Mouse (Mus musculus) erythroblast, embryonic 14.5 days (primary cell): Measurements from ENCODE around the gene St14. TPM values are rescaled to one million over a fixed set of nuclear protein-coding genes. Genes with fewer than 3 reads are reported as not detected.

Experiments used
- H3K27me3 ChIP-seq: 2 replicates; pipeline ENCODE4 v1.6.1; 2012; ENCODE audit warnings: inconsistent platforms; ENCODE audit not compliant: control insufficient read depth
- H3K36me3 ChIP-seq: 2 replicates; pipeline ENCODE4 v1.6.1; 2012; ENCODE audit warnings: mild to moderate bottlenecking, inconsistent platforms; ENCODE audit not compliant: control insufficient read depth
- H3K4me1 ChIP-seq: 2 replicates; pipeline ENCODE4 v1.6.1; 2012; ENCODE audit warnings: inconsistent platforms; ENCODE audit not compliant: control insufficient read depth
- H3K4me3 ChIP-seq: replicated peaks from 2 replicates; pipeline ENCODE3; 2012; ENCODE audit warnings: moderate library complexity, mild to moderate bottlenecking, inconsistent platforms
- H3K9me3 ChIP-seq: 2 replicates; pipeline ENCODE4 v1.6.1; 2012; ENCODE audit warnings: low read length, inconsistent platforms, mixed read lengths; ENCODE audit not compliant: control insufficient read depth
- GATA1 ChIP-seq: IDR thresholded peaks from 2 replicates; pipeline ENCODE4 v1.6.1; 2012; ENCODE audit warnings: low read length, inconsistent platforms, mixed read lengths
- TAL1 ChIP-seq: IDR thresholded peaks from 3 replicates; pipeline ENCODE4 v1.6.1; 2012; ENCODE audit warnings: low read length, inconsistent platforms, mixed read lengths
- polyA plus RNA-seq: library from polyadenylated mRNA; stranded (reverse); fragments of >175 nt; gene quantifications from 2 replicates; pipeline ENCODE4 v1.2.3, GENCODE M21; 2012

Gene St14
- polyA plus RNA-seq, 1 experiment: 0.07 TPM

DNA sequence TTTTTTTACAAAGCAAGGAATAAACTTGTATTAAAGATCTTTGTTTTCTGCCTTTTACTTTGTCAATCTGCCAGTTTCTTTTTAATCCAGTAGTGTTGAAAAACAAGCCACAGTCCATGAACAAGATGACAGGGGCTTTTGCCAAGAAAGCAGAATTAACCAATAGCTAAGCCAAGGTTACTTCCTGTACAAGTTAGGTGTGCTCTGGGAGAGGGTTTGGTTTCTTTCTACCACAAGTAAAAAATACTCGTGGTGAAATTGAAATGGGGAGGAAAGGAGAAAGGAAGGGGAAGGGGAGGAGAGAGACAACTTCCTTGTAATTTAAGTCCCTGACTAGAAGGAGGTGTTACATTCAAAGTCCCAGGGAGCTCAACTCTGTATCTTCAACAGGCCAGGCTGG, 31.3 kb upstream of the St14 start:
- Histone ChIP-seq H3K36me3 (peaks cover 97% of the 10 kb centered on the region), H3K27me3 (no peaks in the 10 kb centered on the region), H3K4me1 (no peaks in the 10 kb centered on the region), H3K9me3 (no peaks in the 10 kb centered on the region), H3K4me3 (no peak overlapping the region)
- TF ChIP-seq GATA1 (no peak), TAL1 (no peak)

DNA sequence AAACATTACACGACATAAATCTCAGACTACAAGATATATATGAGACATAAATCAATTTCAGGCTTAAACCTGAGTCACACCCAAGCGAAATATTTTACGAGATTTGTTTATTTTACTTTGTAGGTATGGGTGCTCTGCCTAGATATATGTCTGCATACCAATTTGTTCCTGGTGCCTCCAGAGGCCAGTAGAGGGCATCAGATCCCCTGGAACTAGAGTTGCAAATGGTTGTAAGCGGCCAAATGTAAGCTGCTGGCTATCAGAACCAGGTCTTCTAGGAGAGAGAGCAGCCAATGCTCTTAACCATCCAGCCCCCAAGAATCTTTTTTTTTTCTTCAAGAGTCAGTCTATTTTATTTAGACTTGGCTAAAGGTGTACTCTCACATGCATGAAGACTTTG, 28.3 kb upstream of the St14 start:
- Histone ChIP-seq H3K4me1 (no peaks in the 10 kb centered on the region), H3K27me3 (no peaks in the 10 kb centered on the region), H3K9me3 (no peaks in the 10 kb centered on the region), H3K36me3 (peaks cover 98% of the 10 kb centered on the region), H3K4me3 (no peak overlapping the region)
- TF ChIP-seq GATA1: no peak
- no peak for TF ChIP-seq TAL1

DNA sequence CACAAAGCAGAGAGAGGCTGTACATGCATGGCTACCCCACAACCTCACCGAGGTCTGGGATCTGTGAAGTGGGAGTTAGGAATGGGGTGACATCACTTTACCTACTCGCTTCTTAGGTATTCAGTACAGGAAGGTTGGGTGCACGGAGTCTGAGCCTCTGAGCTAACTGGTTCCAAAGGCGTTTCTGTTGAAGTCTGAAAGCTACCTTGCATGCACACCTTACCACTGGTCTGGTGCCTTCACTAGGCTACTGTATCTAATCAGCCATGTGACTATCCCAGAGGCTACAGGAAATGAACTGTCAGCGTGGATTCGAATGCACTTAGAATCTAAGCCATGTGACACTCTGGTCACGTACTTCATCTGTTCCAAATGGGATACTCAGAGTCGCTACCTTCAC, 24.9 kb upstream of the St14 start:
- Histone ChIP-seq H3K27me3 (no peaks in the 10 kb centered on the region), H3K4me1 (no peaks in the 10 kb centered on the region), H3K36me3 (peaks cover 100% of the 10 kb centered on the region), H3K9me3 (no peaks in the 10 kb centered on the region), H3K4me3 (no peak overlapping the region)
- TF ChIP-seq GATA1: no peak
- no peak for TF ChIP-seq TAL1

DNA sequence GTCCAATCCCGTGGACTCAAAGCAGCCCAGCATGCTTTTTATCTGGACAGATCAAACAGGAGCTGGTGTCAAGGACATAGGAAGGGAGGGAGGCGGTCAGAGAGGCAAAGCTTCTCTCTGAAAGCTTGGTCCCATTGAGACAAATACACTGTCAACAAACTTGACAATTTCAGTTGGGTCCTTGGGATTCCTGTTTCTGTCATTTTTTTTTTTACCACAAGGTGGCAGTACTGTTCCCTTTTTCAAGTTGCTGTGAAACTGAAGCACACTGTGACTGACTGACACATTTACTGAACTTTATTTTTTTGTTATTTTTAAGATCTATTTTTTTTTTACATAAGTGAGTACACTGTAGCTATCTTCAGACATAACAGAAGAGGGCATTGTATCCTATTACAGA, 19.4 kb upstream of the St14 start:
- Histone ChIP-seq H3K9me3 (no peaks in the 10 kb centered on the region), H3K27me3 (no peaks in the 10 kb centered on the region), H3K4me3 (no peak overlapping the region), H3K36me3 (peaks cover 97% of the 10 kb centered on the region), H3K4me1 (no peaks in the 10 kb centered on the region)
- TF ChIP-seq GATA1 (no peak), TAL1 (no peak)

DNA sequence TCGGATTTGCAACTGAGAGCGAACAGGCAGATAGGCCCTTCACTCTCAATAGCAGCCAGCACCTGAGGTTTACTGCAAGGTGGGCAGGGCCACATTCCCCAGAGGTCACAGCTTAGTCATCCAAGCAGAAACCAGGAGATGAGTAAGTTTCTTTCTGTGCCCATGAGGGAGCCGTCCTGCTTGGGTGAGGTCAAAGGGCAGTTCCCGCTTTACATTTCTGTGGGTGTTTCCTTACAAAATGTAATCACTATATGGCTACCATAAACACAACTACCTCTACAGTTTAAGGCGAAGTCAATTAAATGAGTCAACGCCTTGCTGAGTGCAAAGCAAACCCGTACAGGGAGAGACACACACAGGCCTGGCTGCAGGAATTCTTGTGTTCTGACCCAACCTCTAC, 16.5 kb upstream of the St14 start:
- Histone ChIP-seq H3K9me3 (no peaks in the 10 kb centered on the region), H3K36me3 (peaks cover 76% of the 10 kb centered on the region), H3K27me3 (no peaks in the 10 kb centered on the region), H3K4me3 (no peak overlapping the region), H3K4me1 (no peaks in the 10 kb centered on the region)
- TF ChIP-seq GATA1 (no peak), TAL1 (no peak)

DNA sequence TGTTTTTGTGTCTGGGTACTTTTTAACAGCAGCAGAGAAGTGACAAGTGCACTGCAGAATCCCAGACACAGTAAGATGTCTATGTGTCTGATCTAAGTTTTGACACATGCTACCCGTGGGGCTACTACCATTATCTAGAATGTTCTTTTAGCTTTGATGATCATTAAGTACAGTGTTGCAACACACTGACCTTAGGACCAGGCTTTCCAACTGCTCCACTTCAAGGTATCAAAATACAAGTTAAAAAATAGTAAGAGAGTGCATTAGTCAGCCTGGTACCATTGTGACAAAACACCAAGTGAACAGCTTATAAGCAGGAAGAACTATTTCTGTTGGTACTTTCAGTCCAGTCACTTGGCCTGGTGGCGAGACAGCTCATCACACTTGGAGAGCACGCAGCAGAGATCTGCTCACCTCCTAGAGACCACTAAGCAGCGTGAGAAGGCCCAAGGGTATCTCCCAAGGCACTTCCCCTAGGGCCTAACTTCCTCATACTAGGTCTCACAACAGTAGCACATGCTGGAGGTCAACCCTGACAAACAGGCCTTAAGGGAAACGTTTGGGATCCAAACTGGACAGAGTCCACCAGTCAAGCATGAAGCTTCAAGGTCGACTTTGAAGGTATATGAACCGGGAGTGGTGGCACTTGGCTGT, 13.7 kb upstream of the St14 start:
- H3K27me3 ChIP-seq: no peaks in the 10 kb centered on the region
- H3K9me3 ChIP-seq: no peaks in the 10 kb centered on the region
- peaks cover 49% of the 10 kb centered on the region for H3K36me3 ChIP-seq
- H3K4me3 ChIP-seq: no peak overlapping the region
- TF ChIP-seq TAL1 (no peak), GATA1 (no peak)
- H3K4me1 ChIP-seq: no peaks in the 10 kb centered on the region

DNA sequence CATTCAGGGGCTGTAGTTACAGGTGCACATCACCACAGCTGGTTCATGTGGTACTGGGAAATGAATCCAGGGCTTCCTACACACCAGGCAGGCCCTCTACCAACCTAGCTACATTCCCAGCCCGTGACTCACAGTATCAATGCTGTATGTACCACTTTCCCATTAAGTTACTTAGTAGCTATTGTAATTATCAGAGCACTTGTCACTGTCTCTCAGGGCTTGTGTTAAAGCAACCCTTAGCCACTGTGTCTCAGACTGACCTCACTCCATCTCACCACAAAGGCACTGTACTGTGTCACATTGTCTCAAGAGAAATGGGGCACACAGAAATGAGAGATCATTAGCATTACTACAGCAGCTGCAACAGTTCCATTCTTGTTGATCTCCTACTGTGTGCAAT, 11.3 kb upstream of the St14 start:
- Histone ChIP-seq H3K36me3 (peaks cover 24% of the 10 kb centered on the region), H3K4me3 (no peak overlapping the region), H3K27me3 (no peaks in the 10 kb centered on the region), H3K4me1 (no peaks in the 10 kb centered on the region), H3K9me3 (no peaks in the 10 kb centered on the region)
- TF ChIP-seq GATA1 (no peak), TAL1 (no peak)

DNA sequence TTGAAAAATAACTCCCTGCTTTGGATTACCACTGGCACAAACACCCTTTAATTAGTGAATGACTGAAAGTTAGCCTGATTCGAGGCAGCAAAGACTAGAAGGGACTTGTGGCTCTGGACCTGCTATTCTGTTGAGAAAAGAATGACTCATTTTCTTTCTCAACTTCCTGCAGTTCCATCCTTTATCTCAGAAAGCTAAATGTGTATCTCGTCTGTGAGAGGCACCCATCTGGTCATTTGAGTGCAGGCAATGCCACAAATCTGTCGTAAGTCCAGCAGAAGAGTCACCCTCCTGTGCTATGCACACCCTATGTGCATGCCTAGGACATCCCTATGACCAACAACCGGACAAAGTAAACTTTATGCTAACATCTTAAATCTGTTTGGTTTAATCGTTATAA, 1.5 kb upstream of the St14 start:
- H3K4me3 ChIP-seq: no peak overlapping the region
- peaks cover 74% of the 10 kb centered on the region for H3K27me3 ChIP-seq
- H3K9me3 ChIP-seq: peaks cover 3% of the 10 kb centered on the region; the same call in 1 of the 2 replicates
- TF ChIP-seq GATA1 (no peak), TAL1 (no peak)
- no peaks in the 10 kb centered on the region; the same call in 1 of the 2 replicates for H3K4me1 ChIP-seq
- H3K36me3 ChIP-seq: no peaks in the 10 kb centered on the region

DNA sequence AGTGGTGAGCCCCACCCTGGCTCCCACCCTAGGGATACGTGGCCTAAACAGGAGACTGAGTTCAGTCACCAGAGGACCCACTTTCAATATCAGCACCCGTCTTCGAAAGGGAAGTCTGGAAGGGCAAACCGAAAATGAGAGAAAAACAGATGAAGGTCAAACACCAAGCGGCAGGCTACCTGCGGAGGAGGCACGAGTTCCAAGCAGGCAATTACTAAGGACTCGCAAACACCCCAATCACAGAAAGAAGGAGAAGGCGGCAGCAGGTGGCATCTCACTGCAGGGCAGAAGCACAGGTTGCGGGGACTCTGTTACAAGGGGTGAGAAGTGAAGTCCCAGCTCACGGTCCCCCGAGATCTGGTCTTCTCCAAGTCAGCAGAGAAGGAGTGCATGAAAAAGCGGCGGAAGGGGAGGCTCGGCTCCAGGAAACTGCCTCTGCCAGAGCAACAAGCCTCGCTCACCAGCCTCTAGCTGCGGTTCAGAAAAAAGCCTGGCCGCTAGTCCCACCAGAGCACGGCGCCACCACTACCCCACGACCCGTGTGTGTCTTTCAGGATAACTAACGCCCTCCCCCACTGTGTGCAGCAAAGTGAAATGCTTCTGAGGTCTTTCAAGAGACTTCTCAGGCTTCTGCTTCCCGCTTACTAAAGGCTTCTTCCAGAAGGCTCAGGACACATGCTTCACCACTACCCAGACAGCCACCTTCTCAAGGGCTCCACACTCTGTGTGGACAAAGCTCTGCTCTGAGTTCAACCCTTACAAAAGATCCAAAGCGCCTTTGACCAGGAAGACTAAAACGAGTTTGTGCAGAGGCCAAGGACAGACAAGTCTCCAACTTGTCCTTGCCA, 1.1 kb downstream of the St14 start:
- Histone ChIP-seq H3K4me1 (no peaks in the 10 kb centered on the region; the same call in 1 of the 2 replicates), H3K4me3 (no peak overlapping the region), H3K27me3 (peaks cover 77% of the 10 kb centered on the region), H3K9me3 (peaks cover 3% of the 10 kb centered on the region; the same call in 1 of the 2 replicates), H3K36me3 (no peaks in the 10 kb centered on the region)
- TF ChIP-seq TAL1: no peak
- TF ChIP-seq GATA1: no peak
